Mouse (Mus musculus) liver, embryonic 11.5 days (tissue): ENCODE measurements around the gene Emc1. TPM values are rescaled to one million over a fixed set of nuclear protein-coding genes. Genes with fewer than 3 reads are reported as not detected.

Experiments
- ATAC-seq: fragments of 200-750 bp; cut with Nextera tagmentation; replicated peaks from 2 replicates; pipeline ENCODE4 v1.8.0; 2017; ENCODE audit warnings: moderate number of reproducible peaks, mild to moderate bottlenecking, moderate TSS enrichment, moderate library complexity; ENCODE audit not compliant: low FRiP score
- DNase-seq: peaks from one replicate; pipeline ENCODE4 v3.0.0-alpha.2; 2017; ENCODE audit warnings: low spot score
- H3K27ac ChIP-seq: fragments of 300-500 bp; sonication (generic); 2 replicates; pipeline ENCODE4 v1.5.1; 2014; ENCODE audit warnings: mild to moderate bottlenecking, low read depth, low read length, control low read depth
- H3K27me3 ChIP-seq: fragments of 300-500 bp; sonication (generic); replicated peaks from 2 replicates; pipeline ENCODE4 v1.6.1; 2014; ENCODE audit warnings: low read length, mixed read lengths; ENCODE audit not compliant: control insufficient read depth, insufficient read depth
- H3K36me3 ChIP-seq: fragments of 300-500 bp; sonication (generic); 2 replicates; pipeline ENCODE4 v1.6.1; 2014; ENCODE audit warnings: mild to moderate bottlenecking, low read length, moderate library complexity, mixed read lengths; ENCODE audit not compliant: control insufficient read depth, insufficient read depth
- H3K4me1 ChIP-seq: fragments of 300-500 bp; sonication (generic); replicated peaks from 2 replicates; pipeline ENCODE4 v1.6.1; 2014; ENCODE audit warnings: low read length, mixed read lengths; ENCODE audit not compliant: control insufficient read depth, insufficient read depth
- H3K4me2 ChIP-seq: fragments of 300-500 bp; sonication (generic); 2 replicates; pipeline ENCODE4 v1.6.1; 2014; ENCODE audit warnings: mild to moderate bottlenecking, control low read depth, moderate library complexity
- H3K4me3 ChIP-seq: fragments of 300-500 bp; sonication (generic); 2 replicates; pipeline ENCODE4 v1.5.1; 2014; ENCODE audit warnings: low read depth, low read length, control low read depth
- H3K9ac ChIP-seq: fragments of 300-500 bp; sonication (generic); 2 replicates; pipeline ENCODE4 v1.6.1; 2014; ENCODE audit warnings: low read depth, low read length, control low read depth
- H3K9me3 ChIP-seq: fragments of 300-500 bp; sonication (generic); 2 replicates; pipeline ENCODE4 v1.6.1; 2016; ENCODE audit warnings: low read length, inconsistent platforms, mixed read lengths; ENCODE audit not compliant: control insufficient read depth
- WGBS: fragments of 180-500 bp; shearing (Covaris S2); extraction: QIAGEN DNeasy Blood & Tissue Kit; methylation state at CpG from one replicate; pipeline ENCODE4 v1.1.7; 2014; 5-methylcytosine and 5-hydroxymethylcytosine counted together
- polyA plus RNA-seq: library from polyadenylated mRNA; unstranded; fragments of >200 nt; fragmentation: Nextera tagmentation; extraction: Ambion mirVana; gene quantifications from 2 replicates; pipeline ENCODE4 v1.2.1, GENCODE M21; 2014

Emc1 gene
- polyA plus RNA-seq, 1 experiment from 2014 or later: 32.9 TPM

- 91% methylated on average over 11 of the region's 11 CpGs for WGBS
- no peak for DNase-seq
- H3K36me3 ChIP-seq: peaks cover 6% of the 10 kb centered on the region
Measured at GRCm38 (mm10) chr4:139318449-139318848, 33.9 kb upstream of the Emc1 start.

GRCm38 (mm10) chr4:139319740-139320139 is 32.6 kb upstream of the Emc1 start:
- Histone ChIP-seq H3K4me1 (no peaks in the 10 kb centered on the region), H3K4me2 (no peak overlapping the region), H3K36me3 (peaks cover 6% of the 10 kb centered on the region; the same call in 1 of the 2 replicates), H3K4me3 (no peak overlapping the region), H3K9ac (no peak overlapping the region), H3K27me3 (no peaks in the 10 kb centered on the region), H3K9me3 (no peaks in the 10 kb centered on the region), H3K27ac (no peak overlapping the region)
- 91% methylated on average over 4 of the region's 4 CpGs for WGBS
- DNase-seq (no peak), ATAC-seq (no peak)

More at GRCm38 (mm10) chr4:139318449-139318848, 33.9 kb upstream of the Emc1 start:
- Histone ChIP-seq H3K27me3 (no peaks in the 10 kb centered on the region), H3K4me3 (no peak overlapping the region), H3K9me3 (no peaks in the 10 kb centered on the region), H3K9ac (no peak overlapping the region), H3K4me2 (no peak overlapping the region), H3K4me1 (no peaks in the 10 kb centered on the region), H3K27ac (no peak overlapping the region)
- no peak for ATAC-seq

- peak overlapping the region; percentile 69 for H3K4me2 ChIP-seq
- H3K36me3 ChIP-seq: no peaks in the 10 kb centered on the region
- H3K9ac ChIP-seq: peak overlapping the region; percentile 64
- ATAC-seq (peak; percentile 83), DNase-seq (peak; percentile 78)
- peak overlapping the region; percentile 42 for H3K4me3 ChIP-seq
- WGBS: 8% methylated on average over 10 of the region's 10 CpGs
- H3K9me3 ChIP-seq: no peaks in the 10 kb centered on the region
- H3K4me1 ChIP-seq: peaks cover 4% of the 10 kb centered on the region
- no peak overlapping the region for H3K27ac ChIP-seq
- H3K27me3 ChIP-seq: no peaks in the 10 kb centered on the region
Measured at GRCm38 (mm10) chr4:139330605-139331004, 21.8 kb upstream of the Emc1 start.

GRCm38 (mm10) chr4:139334631-139335295 is 17.6 kb upstream of the Emc1 start:
- H3K9ac ChIP-seq: peak overlapping the region; percentile 20
- peak overlapping the region; percentile 7; the same call in 1 of the 2 replicates for H3K4me3 ChIP-seq
- no peak for DNase-seq
- H3K9me3 ChIP-seq: no peaks in the 10 kb centered on the region
- peak overlapping the region; percentile 78 for H3K4me2 ChIP-seq
- no peaks in the 10 kb centered on the region for H3K36me3 ChIP-seq
- H3K4me1 ChIP-seq: peaks cover 6% of the 10 kb centered on the region
- 49% methylated on average over 7 of the region's 9 CpGs for WGBS
- ATAC-seq: no peak
- peak overlapping the region; percentile 83 for H3K27ac ChIP-seq
- H3K27me3 ChIP-seq: 0 out of 2 replicates have a peak, but pooled peaks cover 2% of the 10 kb centered on the region

DNA sequence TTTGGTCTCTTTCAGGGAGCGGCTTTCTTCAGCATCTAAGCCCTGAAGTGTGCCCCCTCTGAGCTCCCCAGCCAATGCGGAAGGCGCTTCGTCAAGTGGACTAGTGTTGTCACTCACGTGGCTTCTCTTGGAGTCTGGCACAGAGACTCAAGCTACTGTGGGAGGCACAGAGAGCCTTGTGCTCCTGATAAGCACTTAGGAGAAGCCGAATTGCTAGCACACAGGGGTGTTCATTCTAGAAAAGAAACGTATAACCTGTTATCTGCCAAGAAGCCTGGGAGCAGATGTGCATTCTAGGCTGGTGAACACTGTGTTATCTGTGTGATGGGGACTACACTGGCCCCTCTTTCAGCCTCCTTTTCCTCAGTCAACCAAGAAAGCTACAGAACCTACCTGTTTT is 16.9 kb upstream of the Emc1 start:
- peaks cover 6% of the 10 kb centered on the region for H3K4me1 ChIP-seq
- H3K27me3 ChIP-seq: 0 out of 2 replicates have a peak, but pooled peaks cover 2% of the 10 kb centered on the region
- H3K9me3 ChIP-seq: no peaks in the 10 kb centered on the region
- H3K27ac ChIP-seq: peak overlapping the region; percentile 83
- H3K4me2 ChIP-seq: peak overlapping the region; percentile 78
- ATAC-seq (peak; percentile 91), DNase-seq (no peak)
- no peaks in the 10 kb centered on the region for H3K36me3 ChIP-seq
- H3K4me3 ChIP-seq: peak overlapping the region; percentile 62
- H3K9ac ChIP-seq: peak overlapping the region; percentile 20
- WGBS: 28% methylated on average over 7 of the region's 7 CpGs

DNA sequence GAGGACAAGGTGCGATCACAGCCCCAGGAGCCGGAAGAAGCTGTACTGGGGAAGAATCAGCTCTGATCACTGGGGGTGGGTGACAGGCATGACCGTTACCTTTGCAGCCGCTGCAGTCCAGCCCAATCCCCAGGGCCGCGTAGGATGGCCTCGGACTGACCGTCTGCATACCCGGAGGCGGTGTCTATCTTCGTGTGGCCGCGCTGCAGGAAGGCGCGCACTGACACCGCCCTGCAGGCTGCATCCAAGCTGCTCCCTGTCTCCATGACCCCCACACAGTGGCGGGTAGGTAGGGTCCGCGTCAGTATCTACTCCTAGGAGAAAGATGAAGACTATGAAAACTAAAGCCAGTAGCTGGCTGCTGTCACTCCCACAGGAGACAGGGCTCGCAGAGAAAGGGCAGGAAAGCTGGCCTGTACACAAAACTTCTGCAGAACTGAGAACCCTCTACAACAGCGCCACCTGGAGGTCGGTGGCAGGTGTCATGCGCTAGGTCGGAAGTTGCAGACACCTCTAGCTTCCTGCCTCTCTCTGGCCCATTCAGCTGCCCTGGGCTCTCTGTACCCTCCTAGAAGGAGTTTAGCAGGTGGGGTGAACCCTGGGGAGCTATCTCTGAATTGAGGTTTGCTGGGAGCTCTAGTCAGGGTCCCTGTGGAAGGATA is 15.4 kb upstream of the Emc1 start:
- DNase-seq (peak; percentile 87), ATAC-seq (peak; percentile 76)
- Histone ChIP-seq H3K27me3 (0 out of 2 replicates have a peak, but pooled peaks cover 2% of the 10 kb centered on the region), H3K4me1 (peaks cover 2% of the 10 kb centered on the region; the same call in 1 of the 2 replicates), H3K36me3 (no peaks in the 10 kb centered on the region), H3K9ac (peak overlapping the region; percentile 76), H3K27ac (peak overlapping the region; percentile 83), H3K4me3 (peak overlapping the region; percentile 62), H3K9me3 (no peaks in the 10 kb centered on the region), H3K4me2 (peak overlapping the region; percentile 78)
- WGBS: 8% methylated on average over 24 of the region's 24 CpGs

- Histone ChIP-seq H3K4me3 (no peak overlapping the region), H3K27me3 (0 out of 2 replicates have a peak, but pooled peaks cover 2% of the 10 kb centered on the region), H3K4me2 (peak overlapping the region; percentile 39), H3K27ac (no peak overlapping the region), H3K36me3 (no peaks in the 10 kb centered on the region), H3K4me1 (peaks cover 2% of the 10 kb centered on the region; the same call in 1 of the 2 replicates), H3K9me3 (no peaks in the 10 kb centered on the region), H3K9ac (no peak overlapping the region)
- no peak for ATAC-seq
- DNase-seq: no peak
- 43% methylated on average over 33 of the region's 33 CpGs for WGBS
Measured at GRCm38 (mm10) chr4:139338145-139338544, 14.2 kb upstream of the Emc1 start.

- H3K27ac ChIP-seq: no peak overlapping the region
- H3K27me3 ChIP-seq: 0 out of 2 replicates have a peak, but pooled peaks cover 2% of the 10 kb centered on the region
- peaks cover 7% of the 10 kb centered on the region; the same call in 1 of the 2 replicates for H3K4me1 ChIP-seq
- no peak overlapping the region for H3K9ac ChIP-seq
- DNase-seq (no peak), ATAC-seq (no peak)
- no peaks in the 10 kb centered on the region for H3K9me3 ChIP-seq
- H3K36me3 ChIP-seq: 0 out of 2 replicates have a peak, but pooled peaks cover 3% of the 10 kb centered on the region
- 73% methylated on average over 4 of the region's 4 CpGs for WGBS
- no peak overlapping the region for H3K4me2 ChIP-seq
- H3K4me3 ChIP-seq: no peak overlapping the region
Measured at GRCm38 (mm10) chr4:139340835-139341234, 11.6 kb upstream of the Emc1 start.
